Mouse (Mus musculus): ENCODE measurements around the gene Mrpl34.

Gene Mrpl34

GRCm38 (mm10) chr8:71468916-71469315, 4.2 kb downstream of the Mrpl34 start, which contains the start of gene Dda1:
Dda1 (plus strand) TSS chr8:71469199.
- peak; percentile 96 to 97 for DNase-seq (ENCODE audit: low spot score in 2 of 2)

GRCm38 (mm10) chr8:71469411-71469810, 4.7 kb downstream of the Mrpl34 start:
- peak; percentile 39 to 49 for DNase-seq (ENCODE audit: low spot score in 2 of 2)

- DNase-seq (ENCODE audit: low spot score in 2 of 2), result no peak
These were observed 5.6 kb downstream of the Mrpl34 start for GRCm38 (mm10) chr8:71470146-71470912.

- no peak for DNase-seq (ENCODE audit: low spot score in 2 of 2)
These were observed 6.1 kb downstream of the Mrpl34 start for GRCm38 (mm10) chr8:71470913-71471255.

GRCm38 (mm10) chr8:71471861-71472260, 7.1 kb downstream of the Mrpl34 start:
- DNase-seq (ENCODE audit: low spot score in 2 of 2), result no peak

- DNase-seq (ENCODE audit: low spot score in 2 of 2), result no peak
These were observed 8.0 kb downstream of the Mrpl34 start for GRCm38 (mm10) chr8:71472601-71473386.

- no peak for DNase-seq (ENCODE audit: low spot score in 2 of 2)
These were observed 9.6 kb downstream of the Mrpl34 start for GRCm38 (mm10) chr8:71474344-71474743.

GRCm38 (mm10) chr8:71474785-71475701, 10.3 kb downstream of the Mrpl34 start:
- no peak for DNase-seq (ENCODE audit: low spot score in 2 of 2)

GRCm38 (mm10) chr8:71475702-71476075, 10.9 kb downstream of the Mrpl34 start:
- DNase-seq (ENCODE audit: low spot score in 2 of 2), result no peak

- peak in 1 of 2 experiments; percentile 53 for DNase-seq (ENCODE audit: low spot score in 2 of 2)
These were observed 11.6 kb downstream of the Mrpl34 start for GRCm38 (mm10) chr8:71476099-71476940.

GRCm38 (mm10) chr8:71477196-71477845, 12.6 kb downstream of the Mrpl34 start:
- DNase-seq (ENCODE audit: low spot score in 2 of 2), result peak in 1 of 2 experiments; percentile 46

GRCm38 (mm10) chr8:71478943-71479342, 14.2 kb downstream of the Mrpl34 start:
- DNase-seq (ENCODE audit: low spot score in 2 of 2), result no peak

- DNase-seq (ENCODE audit: low spot score in 2 of 2), result peak in 1 of 2 experiments; percentile 36
These were observed 19.2 kb downstream of the Mrpl34 start for GRCm38 (mm10) chr8:71483932-71484331.

- DNase-seq (ENCODE audit: low spot score in 2 of 2), result no peak
These were observed 20.0 kb downstream of the Mrpl34 start for GRCm38 (mm10) chr8:71484736-71485135.

GRCm38 (mm10) chr8:71485142-71486135, 20.7 kb downstream of the Mrpl34 start, which contains the start of gene Ano8:
Ano8 (minus strand) TSS chr8:71485963.
- peak; percentile 86 to 90 for DNase-seq (ENCODE audit: low spot score in 2 of 2)

- no peak for DNase-seq (ENCODE audit: low spot score in 2 of 2)
These were observed 21.4 kb downstream of the Mrpl34 start for GRCm38 (mm10) chr8:71486136-71486529.

- DNase-seq (ENCODE audit: low spot score in 2 of 2), result peak; percentile 62 to 79
These were observed 23.1 kb downstream of the Mrpl34 start, which contains the start of gene Gtpbp3 for GRCm38 (mm10) chr8:71487691-71488445. Gtpbp3 (plus strand) TSS chr8:71488103.

GRCm38 (mm10) chr8:71488454-71488853, 23.7 kb downstream of the Mrpl34 start:
- peak; percentile 87 to 89 for DNase-seq (ENCODE audit: low spot score in 2 of 2)

All from natural killer cell, adult 2 months (primary cell).